Mouse (Mus musculus) brain, embryonic 14.5 days (tissue): Measurements from ENCODE around the gene Ppp2r5d.

ENCODE experiments used
- CTCF ChIP-seq: fragments of 200-500 bp; IDR thresholded peaks from 2 replicates; pipeline ENCODE4 v1.5.1; 2012; ENCODE audit warnings: inconsistent platforms, mild to moderate bottlenecking, moderate library complexity, borderline replicate concordance; ENCODE audit not compliant: insufficient read depth, insufficient read length; ENCODE audit errors: extremely low read depth
- POLR2A ChIP-seq: fragments of 200-500 bp; IDR thresholded peaks from 2 replicates; pipeline ENCODE4 v1.6.1; 2012; ENCODE audit warnings: mild to moderate bottlenecking, inconsistent platforms, borderline replicate concordance; ENCODE audit not compliant: poor library complexity, insufficient read depth, insufficient read length, severe bottlenecking; ENCODE audit errors: extremely low read depth

DNA sequence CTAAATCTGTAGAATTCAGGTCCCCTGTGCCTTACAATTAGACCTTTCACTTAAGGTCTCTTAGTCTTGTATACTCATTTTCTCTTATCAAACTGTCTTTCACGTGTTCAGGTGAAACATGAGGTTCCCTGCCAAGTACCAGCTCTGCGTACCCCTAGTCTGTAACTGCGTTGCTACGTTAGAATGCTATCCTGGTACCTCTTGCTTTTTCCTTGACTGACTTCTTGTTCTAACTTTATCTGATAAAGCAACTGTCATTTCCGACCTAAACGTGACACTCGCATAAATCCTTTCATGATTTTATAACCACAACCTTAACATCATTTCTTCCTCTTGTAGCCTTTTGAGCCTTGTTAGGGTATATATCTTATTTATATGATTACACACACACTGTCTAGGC is 7.5 kb upstream of the Ppp2r5d start:
- no peak for TF ChIP-seq CTCF
- no peak for TF ChIP-seq POLR2A
